Mouse (Mus musculus) ES-E14 (cell line): ENCODE measurements around the gene Ints6.

ENCODE experiments used
- CHD2 ChIP-seq: IDR thresholded peaks from 2 replicates; pipeline ENCODE4 v1.6.1; 2014; ENCODE audit warnings: mild to moderate bottlenecking, low read depth, low read length, inconsistent platforms
- HCFC1 ChIP-seq: IDR thresholded peaks from 2 replicates; pipeline ENCODE4 v1.6.1; 2012; ENCODE audit warnings: low read length, inconsistent platforms, borderline replicate concordance; ENCODE audit not compliant: insufficient read depth
- ZC3H11A ChIP-seq: IDR thresholded peaks from 2 replicates; pipeline ENCODE4 v1.6.1; 2012; ENCODE audit warnings: low read depth, mild to moderate bottlenecking, inconsistent platforms, low read length, borderline replicate concordance
- ZNF384 ChIP-seq: IDR thresholded peaks from 2 replicates; pipeline ENCODE4 v1.6.1; 2012; ENCODE audit warnings: low read depth, low read length, inconsistent platforms

GRCm38 (mm10) chr14:62765398-62765797 is 4.4 kb upstream of the Ints6 start:
- TF ChIP-seq ZC3H11A = no peak
- TF ChIP-seq HCFC1 = no peak
- TF ChIP-seq CHD2 = no peak
- TF ChIP-seq ZNF384 = no peak
